Mouse (Mus musculus): ENCODE results near the gene P2rx3. TPM values are rescaled to one million over a fixed set of nuclear protein-coding genes. Genes with fewer than 3 reads are reported as not detected.

P2rx3 gene
- total and polyA plus RNA-seq, 2 experiments from 2014 or later, result 0.23 TPM; not detected in 1

DNA sequence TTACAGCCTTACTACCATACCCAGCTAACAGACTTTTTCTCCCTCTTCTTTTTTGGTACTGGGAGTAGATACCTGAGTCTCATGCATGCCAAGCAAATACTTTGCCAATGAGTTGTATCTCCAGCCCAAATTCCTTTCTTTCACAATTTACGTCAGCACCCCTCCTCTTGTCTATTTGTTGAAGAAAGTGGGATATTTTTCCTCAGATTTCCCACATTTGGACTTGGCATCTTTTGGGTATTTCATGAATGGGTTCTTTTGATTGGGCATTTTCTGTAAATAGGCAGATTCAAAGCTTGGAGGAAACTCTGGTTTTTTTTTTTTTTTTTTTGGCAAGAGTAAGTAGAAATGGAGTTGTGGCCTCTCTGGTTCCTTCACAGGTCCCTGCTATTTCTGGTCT lies 85.0 kb downstream of the P2rx3 start:
- Histone ChIP-seq H3K9ac (replicated peaks; ENCODE audit: low read depth, low read length) (no peak overlapping the region), H3K4me1 (ENCODE audit: control insufficient read depth, insufficient read depth) (no peaks in the 10 kb centered on the region), H3K4me2 (ENCODE audit: low read depth, low read length) (no peak overlapping the region), H3K9me3 (replicated peaks; ENCODE audit: control insufficient read depth, low read length) (no peaks in the 10 kb centered on the region), H3K36me3 (replicated peaks; ENCODE audit: control insufficient read depth, insufficient read depth, low read length) (peaks cover 89% of the 10 kb centered on the region), H3K4me3 (ENCODE audit: low read depth, low read length) (no peak overlapping the region), H3K27ac (ENCODE audit: low read depth) (no peak overlapping the region), H3K27me3 (ENCODE audit: control insufficient read depth, insufficient read depth, low read length) (no peaks in the 10 kb centered on the region)
- no peak for TF ChIP-seq CTCF (IDR thresholded peaks at IDR 0.05; ENCODE audit: low read depth)
- TF ChIP-seq EP300 (IDR thresholded peaks at IDR 0.05; ENCODE audit: low read depth), result no peak
- DNase-seq (ENCODE audit: low spot score) (no peak), ATAC-seq (ENCODE audit: insufficient read depth, low read depth) (no peak)
- 82% methylated on average over 1 of the region's 1 CpGs for WGBS

DNA sequence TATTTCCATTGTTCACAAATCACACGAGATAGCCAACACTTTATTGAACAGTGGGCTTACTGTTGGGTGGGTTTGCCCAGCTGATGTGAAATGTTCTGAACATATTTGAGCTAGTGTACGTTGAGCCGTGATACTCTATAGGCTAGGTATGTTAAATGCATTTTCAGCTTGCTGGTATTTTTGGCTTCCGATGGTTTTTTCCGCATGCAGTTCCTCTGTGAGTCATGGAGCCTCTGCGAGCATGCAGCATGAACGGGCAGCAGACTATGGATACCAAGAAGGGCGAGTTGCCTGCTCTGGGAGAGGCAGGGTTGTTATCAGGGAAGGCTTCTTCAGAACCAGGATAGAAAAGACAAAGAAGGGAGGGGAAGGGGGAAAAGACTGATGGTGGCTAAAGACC lies 86.2 kb downstream of the P2rx3 start:
- DNase-seq (ENCODE audit: low spot score) (no peak), ATAC-seq (ENCODE audit: insufficient read depth, low read depth) (no peak)
- no peak overlapping the region for H3K4me2 ChIP-seq (ENCODE audit: low read depth, low read length)
- H3K27ac ChIP-seq (ENCODE audit: low read depth), result no peak overlapping the region
- TF ChIP-seq CTCF (IDR thresholded peaks at IDR 0.05; ENCODE audit: low read depth), result no peak
- TF ChIP-seq EP300 (IDR thresholded peaks at IDR 0.05; ENCODE audit: low read depth), result no peak
- H3K27me3 ChIP-seq (ENCODE audit: control insufficient read depth, insufficient read depth, low read length), result no peaks in the 10 kb centered on the region
- 71% methylated on average over 8 of the region's 8 CpGs for WGBS
- no peaks in the 10 kb centered on the region for H3K4me1 ChIP-seq (ENCODE audit: control insufficient read depth, insufficient read depth)
- no peaks in the 10 kb centered on the region for H3K9me3 ChIP-seq (replicated peaks; ENCODE audit: control insufficient read depth, low read length)
- no peak overlapping the region for H3K9ac ChIP-seq (replicated peaks; ENCODE audit: low read depth, low read length)
- peaks cover 91% of the 10 kb centered on the region for H3K36me3 ChIP-seq (replicated peaks; ENCODE audit: control insufficient read depth, insufficient read depth, low read length)
- H3K4me3 ChIP-seq (ENCODE audit: low read depth, low read length), result no peak overlapping the region

DNA sequence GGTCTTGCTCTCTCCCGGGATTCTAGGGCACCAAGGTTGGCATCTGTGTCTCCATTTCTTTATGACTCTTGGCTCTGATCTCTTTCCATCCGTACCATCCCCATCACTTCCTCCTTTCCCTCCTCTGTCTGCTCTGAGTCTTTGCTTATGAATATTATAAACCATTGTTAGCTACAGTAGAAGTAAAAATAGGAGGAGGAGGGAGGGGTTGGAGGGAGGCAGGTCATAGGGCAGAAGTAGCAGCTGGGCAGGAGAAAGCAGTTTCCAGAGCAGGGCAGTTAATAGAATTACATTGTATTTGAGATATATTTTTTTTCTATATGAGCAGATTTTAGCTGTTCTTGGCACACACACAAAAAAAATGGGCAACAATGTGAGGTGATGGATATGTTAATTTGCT lies 88.5 kb downstream of the P2rx3 start:
- no peak for DNase-seq (ENCODE audit: low spot score)
- Histone ChIP-seq H3K9ac (replicated peaks; ENCODE audit: low read depth, low read length) (no peak overlapping the region), H3K36me3 (replicated peaks; ENCODE audit: control insufficient read depth, insufficient read depth, low read length) (peaks cover 87% of the 10 kb centered on the region), H3K27me3 (ENCODE audit: control insufficient read depth, insufficient read depth, low read length) (no peaks in the 10 kb centered on the region), H3K4me2 (ENCODE audit: low read depth, low read length) (no peak overlapping the region), H3K4me3 (ENCODE audit: low read depth, low read length) (no peak overlapping the region), H3K9me3 (replicated peaks; ENCODE audit: control insufficient read depth, low read length) (no peaks in the 10 kb centered on the region), H3K27ac (ENCODE audit: low read depth) (no peak overlapping the region), H3K4me1 (ENCODE audit: control insufficient read depth, insufficient read depth) (no peaks in the 10 kb centered on the region)
- 70% methylated on average over 2 of the region's 2 CpGs for WGBS
- ATAC-seq (ENCODE audit: insufficient read depth, low read depth), result no peak
- TF ChIP-seq EP300 (IDR thresholded peaks at IDR 0.05; ENCODE audit: low read depth), result no peak
- TF ChIP-seq CTCF (IDR thresholded peaks at IDR 0.05; ENCODE audit: low read depth), result no peak

Other genes with a start within 250 kb of the P2rx3 start
- 40.0 and 47.0 TPM in 2 replicates for gene Ube2l6, start 238.6 kb downstream of the P2rx3 start, total RNA-seq (2014; rRNA removed; ENCODE audit: low replicate concordance)
- gene Ube2l6, start 238.6 kb downstream of the P2rx3 start, polyA plus RNA-seq (2015; fragmentation: Nextera tagmentation; extraction: Ambion mirVana), result 29.8 and 36.9 TPM in 2 replicates
- gene Smtnl1, start 214.8 kb downstream of the P2rx3 start, total RNA-seq (2014; rRNA removed; ENCODE audit: low replicate concordance), result not detected in 2 replicates
- 0.07 and 0.12 TPM in 2 replicates for gene Smtnl1, start 214.8 kb downstream of the P2rx3 start, polyA plus RNA-seq (2015; fragmentation: Nextera tagmentation; extraction: Ambion mirVana)
- gene Timm10, start 210.5 kb downstream of the P2rx3 start, total RNA-seq (2014; rRNA removed; ENCODE audit: low replicate concordance), result 117 and 140 TPM in 2 replicates
- gene Timm10, start 210.5 kb downstream of the P2rx3 start, polyA plus RNA-seq (2015; fragmentation: Nextera tagmentation; extraction: Ambion mirVana), result 129 and 133 TPM in 2 replicates
- 3.9 and 14.1 TPM in 2 replicates for gene Slc43a1, start 198.6 kb downstream of the P2rx3 start, total RNA-seq (2014; rRNA removed; ENCODE audit: low replicate concordance)
- gene Slc43a1, start 198.6 kb downstream of the P2rx3 start, polyA plus RNA-seq (2015; fragmentation: Nextera tagmentation; extraction: Ambion mirVana), result 2.8 and 2.9 TPM in 2 replicates
- gene Rtn4rl2, start 150.8 kb downstream of the P2rx3 start, total RNA-seq (2014; rRNA removed; ENCODE audit: low replicate concordance), result 1.6 and 9.2 TPM in 2 replicates
- 0.91 and 1.1 TPM in 2 replicates for gene Rtn4rl2, start 150.8 kb downstream of the P2rx3 start, polyA plus RNA-seq (2015; fragmentation: Nextera tagmentation; extraction: Ambion mirVana)
- gene Slc43a3, start 100.9 kb downstream of the P2rx3 start, total RNA-seq (2014; rRNA removed; ENCODE audit: low replicate concordance), result 101 and 140 TPM in 2 replicates
- 43.0 and 43.5 TPM in 2 replicates for gene Slc43a3, start 100.9 kb downstream of the P2rx3 start, polyA plus RNA-seq (2015; fragmentation: Nextera tagmentation; extraction: Ambion mirVana)
- not detected in 2 replicates for gene Prg2, start 57.0 kb downstream of the P2rx3 start, total RNA-seq (2014; rRNA removed; ENCODE audit: low replicate concordance)
- not detected in 2 replicates for gene Prg2, start 57.0 kb downstream of the P2rx3 start, polyA plus RNA-seq (2015; fragmentation: Nextera tagmentation; extraction: Ambion mirVana)
- not detected in 2 replicates for gene Prg3, start 49.2 kb downstream of the P2rx3 start, total RNA-seq (2014; rRNA removed; ENCODE audit: low replicate concordance)
- gene Prg3, start 49.2 kb downstream of the P2rx3 start, polyA plus RNA-seq (2015; fragmentation: Nextera tagmentation; extraction: Ambion mirVana), result not detected in 2 replicates
- 106 and 115 TPM in 2 replicates for gene Ssrp1, start 228 bp downstream of the P2rx3 start, total RNA-seq (2014; rRNA removed; ENCODE audit: low replicate concordance)
- 60.3 and 63.7 TPM in 2 replicates for gene Ssrp1, start 228 bp downstream of the P2rx3 start, polyA plus RNA-seq (2015; fragmentation: Nextera tagmentation; extraction: Ambion mirVana)
- gene Tnks1bp1, start 10.6 kb upstream of the P2rx3 start, total RNA-seq (2014; rRNA removed; ENCODE audit: low replicate concordance), result 40.5 and 69.5 TPM in 2 replicates
- 15.4 and 17.7 TPM in 2 replicates for gene Tnks1bp1, start 10.6 kb upstream of the P2rx3 start, polyA plus RNA-seq (2015; fragmentation: Nextera tagmentation; extraction: Ambion mirVana)
- 39.5 and 47.7 TPM in 2 replicates for gene Aplnr, start 98.8 kb upstream of the P2rx3 start, total RNA-seq (2014; rRNA removed; ENCODE audit: low replicate concordance)
- 54.0 and 59.0 TPM in 2 replicates for gene Aplnr, start 98.8 kb upstream of the P2rx3 start, polyA plus RNA-seq (2015; fragmentation: Nextera tagmentation; extraction: Ambion mirVana)
- gene Lrrc55, start 159.7 kb upstream of the P2rx3 start, total RNA-seq (2014; rRNA removed; ENCODE audit: low replicate concordance), result 0.35 and 0.38 TPM in 2 replicates
- gene Lrrc55, start 159.7 kb upstream of the P2rx3 start, polyA plus RNA-seq (2015; fragmentation: Nextera tagmentation; extraction: Ambion mirVana), result 0.40 and 0.52 TPM in 2 replicates